Mouse (Mus musculus) megakaryocyte, adult 5-6 weeks (primary cell): ENCODE measurements around the gene Mybpc3. TPM values are rescaled to one million over a fixed set of nuclear protein-coding genes. Genes with fewer than 3 reads are reported as not detected.

Experiments
- ATAC-seq: 2 replicates; pipeline ENCODE4 v1.8.0; 2016; ENCODE audit warnings: mild to moderate bottlenecking, inconsistent platforms; ENCODE audit not compliant: poor library complexity, severe bottlenecking
- total RNA-seq, 2 experiments: library from RNA; stranded (forward) in 1 of 2; stranded (reverse) in 1 of 2; fragments of 153-499, 151-499 nt in 1 of 2; fragments of 221-1000, 200-1000 nt in 1 of 2; gene quantifications; 2 replicates each; pipeline versions ENCODE4 v1.2.3 to v1.2.4; 2015 to 2017

Gene Mybpc3
- total RNA-seq (2015) (0.18 and 0.27 TPM in 2 replicates), total RNA-seq (2017) (0.08 and 0.44 TPM in 2 replicates)

- ATAC-seq: no peak
These were observed at the start of gene Mybpc3 for GRCm38 (mm10) chr2:91117585-91118275. Mybpc3 (plus strand) TSS chr2:91118144.

- no peak for ATAC-seq
These were observed 49.6 kb upstream of the Mybpc3 start for GRCm38 (mm10) chr2:91068162-91068871.

- no peak for ATAC-seq
These were observed 49.1 kb upstream of the Mybpc3 start for GRCm38 (mm10) chr2:91068872-91069165.

- no peak for ATAC-seq
These were observed 48.5 kb upstream of the Mybpc3 start for GRCm38 (mm10) chr2:91069306-91070000.

GRCm38 (mm10) chr2:91070076-91070800 lies 47.7 kb upstream of the Mybpc3 start, which contains the start of gene Slc39a13:
Slc39a13 (minus strand) TSS chr2:91070417.
- peak; percentile 93 for ATAC-seq

- ATAC-seq: no peak
These were observed 46.9 kb upstream of the Mybpc3 start for GRCm38 (mm10) chr2:91071059-91071458.

- no peak for ATAC-seq
These were observed 45.9 kb upstream of the Mybpc3 start for GRCm38 (mm10) chr2:91072092-91072491.

- ATAC-seq: no peak
These were observed 40.0 kb upstream of the Mybpc3 start for GRCm38 (mm10) chr2:91077957-91078313.

GRCm38 (mm10) chr2:91078314-91079025 lies 39.5 kb upstream of the Mybpc3 start:
- ATAC-seq: 0 out of 2 replicates have a peak, but pooled peaks have one; percentile 4

- no peak for ATAC-seq
These were observed 38.9 kb upstream of the Mybpc3 start for GRCm38 (mm10) chr2:91079026-91079384.

GRCm38 (mm10) chr2:91080784-91081513 lies 37.0 kb upstream of the Mybpc3 start:
- peak; percentile 34 for ATAC-seq

- no peak for ATAC-seq
These were observed 35.9 kb upstream of the Mybpc3 start, which contains the start of gene Spi1 for GRCm38 (mm10) chr2:91081775-91082695. Spi1 (plus strand) TSS chr2:91082390.

GRCm38 (mm10) chr2:91082844-91083243 lies 35.1 kb upstream of the Mybpc3 start:
- peak; percentile 72 for ATAC-seq

GRCm38 (mm10) chr2:91083366-91083940 lies 34.5 kb upstream of the Mybpc3 start:
- peak; percentile 4 for ATAC-seq

- ATAC-seq: peak; percentile 23
These were observed 33.6 kb upstream of the Mybpc3 start for GRCm38 (mm10) chr2:91084179-91084820.

- ATAC-seq: no peak
These were observed 32.2 kb upstream of the Mybpc3 start for GRCm38 (mm10) chr2:91085494-91086391.
